Comparison of ENCODE assay signal across 8 mouse cellular contexts in the genomic region with DNA sequence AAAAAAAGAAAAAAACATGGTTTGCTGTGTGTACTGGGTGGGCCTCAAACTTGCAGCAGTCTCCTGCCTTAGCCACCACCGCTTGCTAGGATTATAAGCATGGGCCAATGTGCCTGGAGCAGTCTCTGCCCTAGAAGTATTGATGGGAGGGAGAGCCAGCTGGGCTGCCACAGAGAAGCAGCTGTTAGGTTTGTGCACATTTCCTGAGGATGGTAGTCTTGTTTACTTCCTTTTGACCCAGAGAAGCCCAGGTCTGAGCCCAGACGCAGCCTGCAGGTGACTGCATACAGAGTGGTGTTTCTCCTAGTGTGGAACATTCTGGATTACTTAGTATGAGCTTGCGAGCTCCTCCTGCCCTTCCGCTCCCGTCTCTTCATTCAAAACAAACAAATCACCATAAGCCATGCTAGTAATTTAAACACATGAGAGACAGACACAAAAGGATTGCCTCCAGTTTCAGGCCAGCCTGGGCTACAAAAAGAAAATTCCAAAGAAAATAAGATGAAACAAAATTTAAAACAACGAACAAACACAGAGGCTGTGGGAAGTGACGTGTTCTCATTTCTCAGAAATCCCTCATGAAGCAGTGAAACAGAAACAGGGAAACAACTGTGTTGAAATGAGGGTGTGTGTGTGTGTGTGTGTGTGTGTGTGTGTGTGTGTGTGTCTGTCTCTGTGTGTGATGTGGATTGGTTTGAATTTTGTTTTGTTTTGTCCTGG. TPM values are rescaled to one million over a fixed set of nuclear protein-coding genes. Genes with fewer than 3 reads are reported as not detected.
DNase-seq lines count a peak whose midpoint lies in the region; ATAC-seq lines count a peak whose summit lies in the region.

No protein-coding gene starts in this region.

- H3K9ac ChIP-seq in limb, embryonic 12.5 days (replicated peaks) = no peak overlapping the region
- H3K9ac ChIP-seq in stomach, embryonic 14.5 days (replicated peaks; ENCODE audit: low read depth, low read length) = no peak overlapping the region

- H3K27me3 ChIP-seq in limb, embryonic 12.5 days = no peaks in the 10 kb centered on the region
- no peaks in the 10 kb centered on the region for H3K27me3 ChIP-seq in stomach, embryonic 14.5 days (ENCODE audit: control insufficient read depth, insufficient read depth, low read length)

- H3K4me3 ChIP-seq in limb, embryonic 12.5 days (replicated peaks) = no peak overlapping the region
- H3K4me3 ChIP-seq in stomach, embryonic 14.5 days (ENCODE audit: low read depth, low read length) = no peak overlapping the region

- ATAC-seq in limb, embryonic 12.5 days (ENCODE audit: insufficient number of reproducible peaks, insufficient read depth, low FRiP score, low TSS enrichment, low read depth) = no peak
- ATAC-seq in stomach, embryonic 14.5 days (ENCODE audit: insufficient number of reproducible peaks, insufficient read depth, low FRiP score, low read depth) = no peak

- WGBS in limb, embryonic 12.5 days = 85% methylated on average over 7 of the region's 7 CpGs
- 57% methylated on average over 7 of the region's 7 CpGs for WGBS in stomach, embryonic 14.5 days

- H3K4me1 ChIP-seq in limb, embryonic 12.5 days (replicated peaks) = peaks cover 35% of the 10 kb centered on the region
- H3K4me1 ChIP-seq in stomach, embryonic 14.5 days (ENCODE audit: control insufficient read depth, insufficient read depth, low read length) = peaks cover 64% of the 10 kb centered on the region

- no peak overlapping the region for H3K4me2 ChIP-seq in limb, embryonic 12.5 days
- H3K4me2 ChIP-seq in stomach, embryonic 14.5 days (replicated peaks; ENCODE audit: low read depth, low read length) = no peak overlapping the region

- H3K36me3 ChIP-seq in limb, embryonic 12.5 days = peaks cover 53% of the 10 kb centered on the region
- H3K36me3 ChIP-seq in stomach, embryonic 14.5 days (ENCODE audit: control insufficient read depth, insufficient read depth, low read length) = peaks cover 12% of the 10 kb centered on the region

- peak overlapping the region; percentile 77 for H3K27ac ChIP-seq in limb, embryonic 12.5 days
- peak overlapping the region; percentile 91 for H3K27ac ChIP-seq in stomach, embryonic 14.5 days (ENCODE audit: low read length)

- peaks cover 5% of the 10 kb centered on the region; the same call in 1 of the 2 replicates for H3K9me3 ChIP-seq in limb, embryonic 12.5 days
- H3K9me3 ChIP-seq in stomach, embryonic 14.5 days (ENCODE audit: control insufficient read depth, low read depth, low read length) = no peaks in the 10 kb centered on the region

- DNase-seq in adrenal gland, adult 2 months = peak; percentile 40
- DNase-seq in adrenal gland, adult 8-10 months = no peak
- peak; percentile 25 for DNase-seq in urinary bladder, adult 2 months (ENCODE audit: low spot score)
- no peak for DNase-seq in urinary bladder, adult 18-20 months (ENCODE audit: low spot score in 2 of 2)
- DNase-seq in cerebellum, adult 8-10 months = no peak
- DNase-seq in Muller cell, postnatal 12 days (ENCODE audit: inconsistent ontology term) = no peak

RNA-seq across cellular contexts. Expression of gene Mcl1, which starts 10.2 kb away (rescaled TPM):
- 100 to 1,000 TPM; 152 to 159 TPM for total RNA-seq in adrenal gland, adult 2 months (2021)
- 272 and 291 TPM in 2 replicates for polyA plus RNA-seq in adrenal gland, adult 2 months (2012; rRNA removed)
- total RNA-seq in adrenal gland, adult 8-10 months (2022) = 100 to 1,000 TPM; 177 to 189 (median 179) TPM
- polyA plus RNA-seq in urinary bladder, adult 2 months (2012; rRNA removed) = 90.3 and 106 TPM in 2 replicates
- polyA plus RNA-seq in limb, embryonic 12.5 days (2016; fragmentation: Nextera tagmentation; extraction: Ambion mirVana) = 69.9 and 75.7 TPM in 2 replicates
- 47.0 and 61.2 TPM in 2 replicates for polyA plus RNA-seq in stomach, embryonic 14.5 days (2014; fragmentation: Nextera tagmentation; extraction: Ambion mirVana)

RNA-seq across cellular contexts. Expression of gene Adamtsl4, which starts 19.0 kb away (rescaled TPM):
- 1 to 10 TPM; 6.0 to 8.8 TPM for total RNA-seq in adrenal gland, adult 2 months (2021)
- polyA plus RNA-seq in adrenal gland, adult 2 months (2012; rRNA removed) = 11.0 and 17.4 TPM in 2 replicates
- total RNA-seq in adrenal gland, adult 8-10 months (2022) = 10 to 100 TPM in 1 of 4 experiments, 1 to 10 TPM in 3; 4.3 to 10.2 (median 6.4) TPM
- polyA plus RNA-seq in urinary bladder, adult 2 months (2012; rRNA removed) = 52.4 and 58.8 TPM in 2 replicates
- polyA plus RNA-seq in limb, embryonic 12.5 days (2016; fragmentation: Nextera tagmentation; extraction: Ambion mirVana) = 0.71 and 1.4 TPM in 2 replicates
- polyA plus RNA-seq in stomach, embryonic 14.5 days (2014; fragmentation: Nextera tagmentation; extraction: Ambion mirVana) = 3.1 and 5.3 TPM in 2 replicates

RNA-seq across cellular contexts. Expression of gene Ensa, which starts 44.0 kb away (rescaled TPM):
- total RNA-seq in adrenal gland, adult 2 months (2021) = 100 to 1,000 TPM in 1 of 2 experiments, 10 to 100 TPM in 1; 82.5 to 104 TPM
- polyA plus RNA-seq in adrenal gland, adult 2 months (2012; rRNA removed) = 7.2 and 9.0 TPM in 2 replicates
- total RNA-seq in adrenal gland, adult 8-10 months (2022) = 100 to 1,000 TPM; 102 to 141 (median 119) TPM
- 31.6 and 45.7 TPM in 2 replicates for polyA plus RNA-seq in urinary bladder, adult 2 months (2012; rRNA removed)
- 82.6 and 90.0 TPM in 2 replicates for polyA plus RNA-seq in limb, embryonic 12.5 days (2016; fragmentation: Nextera tagmentation; extraction: Ambion mirVana)
- polyA plus RNA-seq in stomach, embryonic 14.5 days (2014; fragmentation: Nextera tagmentation; extraction: Ambion mirVana) = 76.3 and 81.3 TPM in 2 replicates

Comparison
In these comparisons a context has a peak if more than half of its experiments do, and no peak if none do; other contexts are left out.
1. DNase-seq: peak in adrenal gland, adult 2 months (single experiment) and urinary bladder, adult 2 months (single experiment); none in adrenal gland, adult 8-10 months (single experiment), urinary bladder, adult 18-20 months (0 of 2), cerebellum, adult 8-10 months (single experiment) and Muller cell, postnatal 12 days (single experiment).